Mouse (Mus musculus) liver, adult 2 months (tissue): ENCODE results near the gene Mbd4. TPM values are rescaled to one million over a fixed set of nuclear protein-coding genes. Genes with fewer than 3 reads are reported as not detected.
A peak's percentile ranks its signal among the peaks of the same experiment; 100 is the strongest.

ENCODE experiments used
- DNase-seq: peaks from one replicate; pipeline ENCODE4 v3.0.0-alpha.2; 2011; ENCODE audit warnings: low read depth, low spot score; ENCODE audit errors: extremely low read depth
- H3K27ac ChIP-seq: fragments of 200-500 bp; replicated peaks from 2 replicates; pipeline ENCODE4 v1.5.1; 2012; ENCODE audit warnings: low read depth, mild to moderate bottlenecking, control low read depth, inconsistent platforms, low read length; ENCODE audit not compliant: insufficient read depth
- H3K27me3 ChIP-seq: fragments of 200-500 bp; 2 replicates; pipeline ENCODE4 v1.6.1; 2012; ENCODE audit warnings: mild to moderate bottlenecking, moderate library complexity, low read length, inconsistent platforms; ENCODE audit not compliant: control insufficient read depth, insufficient read depth
- H3K36me3 ChIP-seq: fragments of 200-500 bp; 2 replicates; pipeline ENCODE4 v1.6.1; 2012; ENCODE audit warnings: low read length, inconsistent platforms; ENCODE audit not compliant: control insufficient read depth, insufficient read depth
- H3K4me1 ChIP-seq: fragments of 200-500 bp; 2 replicates; pipeline ENCODE4 v1.6.1; 2011; ENCODE audit warnings: low read length; ENCODE audit not compliant: control insufficient read depth, insufficient read depth
- H3K4me3 ChIP-seq: fragments of 200-500 bp; 2 replicates; pipeline ENCODE4 v1.5.1; 2011; ENCODE audit warnings: low read depth, mild to moderate bottlenecking, control low read depth, low read length, moderate library complexity; ENCODE audit not compliant: insufficient read depth
- H3K79me2 ChIP-seq: fragments of 200-500 bp; 2 replicates; pipeline ENCODE4 v1.6.1; 2012; ENCODE audit warnings: inconsistent platforms, mild to moderate bottlenecking, low read length, moderate library complexity; ENCODE audit not compliant: control insufficient read depth, insufficient read depth
- H3K9ac ChIP-seq: fragments of 200-500 bp; 2 replicates; pipeline ENCODE4 v1.6.1; 2012; ENCODE audit warnings: low read depth, mild to moderate bottlenecking, control low read depth, inconsistent platforms, low read length
- CTCF ChIP-seq: fragments of 200-500 bp; IDR thresholded peaks from 2 replicates; pipeline ENCODE4 v1.5.1; 2011; ENCODE audit warnings: low read depth, low read length, control low read depth
- POLR2A ChIP-seq: fragments of 200-500 bp; IDR thresholded peaks from 2 replicates; pipeline ENCODE4 v1.6.1; 2011; ENCODE audit warnings: low read length, control low read depth; ENCODE audit not compliant: insufficient read depth; ENCODE audit errors: extremely low read depth
- WGBS: fragments of 180-500 bp; shearing (Covaris S2); methylation state at CpG from one replicate; pipeline ENCODE4 v1.1.7; 2018; 5-methylcytosine and 5-hydroxymethylcytosine counted together
- polyA plus RNA-seq: library from polyadenylated mRNA; depleted of rRNA; stranded (reverse); fragments of >200 nt; gene quantifications from 2 replicates; pipeline ENCODE4 v1.2.3, GENCODE M21; 2012
- total RNA-seq: library from RNA; depleted of rRNA; stranded (reverse); fragments of >200 nt; gene quantifications from 2 replicates; pipeline ENCODE4 v1.2.3, GENCODE M21; 2014

The Mbd4 gene
- total and polyA plus RNA-seq, 2 experiments: 0.31 to 1.8 TPM

DNA sequence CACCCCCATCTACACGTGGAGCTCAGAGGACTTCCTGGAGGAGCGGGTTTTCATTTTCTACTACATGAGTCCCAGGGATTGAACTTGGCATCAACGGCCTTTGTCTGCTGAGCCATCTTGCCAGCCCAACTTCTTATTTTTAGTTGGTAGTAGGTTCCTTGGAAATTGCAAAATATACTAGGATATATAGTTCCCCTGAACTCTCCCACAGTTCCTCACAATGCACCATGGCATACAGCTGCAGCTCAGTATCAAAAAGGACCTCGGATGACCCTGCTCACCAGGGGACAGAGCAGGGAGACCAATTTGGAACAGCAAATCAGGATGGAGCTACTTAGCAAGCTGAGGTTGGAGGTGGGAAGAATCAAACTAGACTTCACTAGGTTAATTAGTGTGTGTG, 38.1 kb downstream of the Mbd4 start:
- H3K9ac ChIP-seq: no peak overlapping the region
- H3K4me1 ChIP-seq: peaks cover 4% of the 10 kb centered on the region; the same call in 1 of the 2 replicates
- no peak overlapping the region for H3K4me3 ChIP-seq
- H3K27ac ChIP-seq: no peak overlapping the region
- no peak for DNase-seq
- H3K36me3 ChIP-seq: no peaks in the 10 kb centered on the region
- H3K79me2 ChIP-seq: no peaks in the 10 kb centered on the region
- H3K27me3 ChIP-seq: no peaks in the 10 kb centered on the region
- 76% methylated on average over 4 of the region's 4 CpGs for WGBS
- TF ChIP-seq POLR2A (no peak), CTCF (no peak)

DNA sequence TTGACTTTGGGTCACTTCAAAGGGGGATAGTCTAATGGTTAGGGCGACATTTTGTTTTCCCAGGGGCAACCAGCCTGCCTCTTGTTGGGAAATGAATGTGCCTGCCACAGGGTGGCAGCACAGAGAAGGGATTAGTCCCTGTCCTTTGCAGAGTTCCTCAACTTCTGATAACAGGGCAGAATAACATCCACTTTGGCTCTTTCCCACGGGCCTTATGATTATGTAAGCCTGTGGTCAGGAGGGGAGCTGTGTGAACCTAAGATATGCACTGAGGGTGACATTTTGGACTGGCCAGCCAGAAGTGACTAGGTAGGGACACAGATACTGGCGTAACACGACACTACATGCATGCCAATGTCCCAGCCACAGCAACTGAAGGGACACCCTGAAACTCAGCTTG, 39.1 kb downstream of the Mbd4 start:
- H3K4me3 ChIP-seq: no peak overlapping the region
- DNase-seq: peak; percentile 60
- H3K27ac ChIP-seq: 0 out of 2 replicates have a peak overlapping the region, but pooled peaks have one; percentile 0
- H3K9ac ChIP-seq: no peak overlapping the region
- H3K36me3 ChIP-seq: no peaks in the 10 kb centered on the region
- H3K79me2 ChIP-seq: no peaks in the 10 kb centered on the region
- H3K4me1 ChIP-seq: peaks cover 4% of the 10 kb centered on the region; the same call in 1 of the 2 replicates
- H3K27me3 ChIP-seq: no peaks in the 10 kb centered on the region
- TF ChIP-seq CTCF (peak; percentile 75), POLR2A (no peak)
- 32% methylated on average over 4 of the region's 4 CpGs for WGBS

DNA sequence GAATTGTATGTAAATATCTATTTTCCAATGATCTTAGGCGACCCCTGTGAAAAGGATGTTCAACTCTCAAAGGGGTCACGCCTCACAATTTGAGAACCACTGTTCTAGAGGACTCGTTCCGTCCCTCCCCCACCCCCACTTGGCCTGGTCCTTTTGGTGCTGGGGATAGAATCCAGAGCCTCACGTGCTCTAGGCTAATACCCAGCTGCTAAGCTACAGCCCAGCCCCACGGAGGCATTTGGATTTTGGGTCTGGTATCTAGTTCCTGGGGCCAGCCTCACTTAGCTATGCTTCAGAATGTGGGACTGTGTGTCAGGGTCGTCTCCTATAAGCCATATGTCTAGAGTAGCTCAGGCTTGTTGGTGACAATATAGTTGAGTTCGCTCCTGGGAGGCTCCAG, 41.6 kb downstream of the Mbd4 start:
- peaks cover 2% of the 10 kb centered on the region; the same call in 1 of the 2 replicates for H3K36me3 ChIP-seq
- TF ChIP-seq POLR2A: no peak
- H3K27ac ChIP-seq: no peak overlapping the region
- H3K4me3 ChIP-seq: no peak overlapping the region
- H3K27me3 ChIP-seq: no peaks in the 10 kb centered on the region
- peaks cover 8% of the 10 kb centered on the region; the same call in 1 of the 2 replicates for H3K79me2 ChIP-seq
- WGBS: 83% methylated on average over 8 of the region's 8 CpGs
- H3K4me1 ChIP-seq: peaks cover 11% of the 10 kb centered on the region
- DNase-seq: no peak
- no peak overlapping the region for H3K9ac ChIP-seq

DNA sequence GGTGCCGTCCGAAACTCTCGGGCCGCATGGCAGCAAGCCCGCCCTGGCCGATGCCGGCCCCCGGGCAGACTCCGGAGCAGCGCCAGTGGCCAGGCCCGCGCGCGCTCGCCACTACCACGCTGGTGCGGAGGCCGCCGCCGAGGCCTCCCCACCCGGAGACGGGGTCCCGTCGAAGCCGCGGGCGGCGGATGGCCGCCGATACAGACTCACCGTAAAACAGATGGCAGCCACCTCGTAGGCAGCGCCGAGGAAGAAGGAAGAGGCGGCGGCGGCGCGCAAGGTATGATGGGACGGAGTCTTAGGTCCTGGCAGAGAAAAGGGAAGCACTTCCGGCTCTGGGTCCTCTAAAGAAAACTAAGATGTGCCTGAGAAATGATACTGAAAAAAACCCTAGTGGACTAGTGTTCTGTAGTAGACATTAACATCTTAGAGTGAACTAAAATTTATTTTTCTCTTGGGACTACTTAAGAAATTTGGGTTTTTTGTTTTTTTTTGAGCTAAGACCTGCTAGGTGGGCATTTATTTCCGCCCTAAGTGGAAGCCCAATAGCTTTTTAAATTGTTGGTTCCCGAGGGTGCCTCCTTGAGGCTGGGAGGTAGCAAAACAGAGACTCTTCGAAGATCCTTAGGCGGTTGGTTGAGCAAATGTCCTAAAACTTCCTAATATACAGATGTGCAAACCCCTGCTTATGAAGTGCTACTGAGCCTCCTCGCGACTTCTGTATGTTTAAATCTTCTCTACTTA, 44.5 kb downstream of the Mbd4 start, which contains the start of gene Rpl32:
Gene Rpl32, minus strand, starts transcription at position 260 of the 744 bp plus-strand sequence.
- Histone ChIP-seq H3K9ac (peak within 1 kb of the TSS; percentile 95), H3K36me3 (peaks cover 23% of the 10 kb centered on the region), H3K79me2 (peaks cover 8% of the 10 kb centered on the region; the same call in 1 of the 2 replicates), H3K27ac (peak within 1 kb of the TSS; percentile 65), H3K4me1 (peaks cover 9% of the 10 kb centered on the region), H3K4me3 (peak within 1 kb of the TSS; percentile 81), H3K27me3 (no peaks in the 10 kb centered on the region)
- under 1% methylated on average over 47 of the region's 47 CpGs for WGBS
- peak; percentile 81 for TF ChIP-seq POLR2A
- no peak; the same call in 1 of the 2 replicates for TF ChIP-seq CTCF
- peak; percentile 89 for DNase-seq

GRCm38 (mm10) chr6:115808196-115808487, 45.0 kb downstream of the Mbd4 start:
- DNase-seq: peak; percentile 41
- H3K4me3 ChIP-seq: peak overlapping the region; percentile 81
- no peaks in the 10 kb centered on the region for H3K27me3 ChIP-seq
- peaks cover 23% of the 10 kb centered on the region for H3K36me3 ChIP-seq
- H3K27ac ChIP-seq: peak overlapping the region; percentile 65
- TF ChIP-seq CTCF (no peak), POLR2A (no peak)
- H3K79me2 ChIP-seq: peaks cover 8% of the 10 kb centered on the region; the same call in 1 of the 2 replicates
- H3K9ac ChIP-seq: peak overlapping the region; percentile 95
- whole genome bisulfite sequencing: under 1% methylated on average over 22 of the region's 22 CpGs
- H3K4me1 ChIP-seq: peaks cover 9% of the 10 kb centered on the region

GRCm38 (mm10) chr6:115807464-115808195, 45.5 kb downstream of the Mbd4 start:
- no peak for DNase-seq
- H3K36me3 ChIP-seq: peaks cover 23% of the 10 kb centered on the region
- 2% methylated on average over 15 of the region's 15 CpGs for WGBS
- H3K4me1 ChIP-seq: peaks cover 9% of the 10 kb centered on the region
- peak overlapping the region; percentile 81 for H3K4me3 ChIP-seq
- H3K27me3 ChIP-seq: no peaks in the 10 kb centered on the region
- TF ChIP-seq POLR2A: no peak
- TF ChIP-seq CTCF: no peak
- H3K9ac ChIP-seq: peak overlapping the region; percentile 95
- peaks cover 8% of the 10 kb centered on the region; the same call in 1 of the 2 replicates for H3K79me2 ChIP-seq
- H3K27ac ChIP-seq: peak overlapping the region; percentile 65
